Mouse (Mus musculus) 3134 (cell line): Measurements from ENCODE around the gene Cypt14.
"Not testable (repeated sequence)": the region's sequence is repeated elsewhere in the genome, so short reads cannot be mapped to it uniquely, and the experiment has no call there.

Experiments
- DNase-seq: peaks from one replicate; pipeline ENCODE4 v3.0.0-alpha.2; 2011; ENCODE audit warnings: low spot score; ENCODE audit not compliant: insufficient read length; ENCODE audit errors: extremely low read depth

Gene Cypt14

DNA sequence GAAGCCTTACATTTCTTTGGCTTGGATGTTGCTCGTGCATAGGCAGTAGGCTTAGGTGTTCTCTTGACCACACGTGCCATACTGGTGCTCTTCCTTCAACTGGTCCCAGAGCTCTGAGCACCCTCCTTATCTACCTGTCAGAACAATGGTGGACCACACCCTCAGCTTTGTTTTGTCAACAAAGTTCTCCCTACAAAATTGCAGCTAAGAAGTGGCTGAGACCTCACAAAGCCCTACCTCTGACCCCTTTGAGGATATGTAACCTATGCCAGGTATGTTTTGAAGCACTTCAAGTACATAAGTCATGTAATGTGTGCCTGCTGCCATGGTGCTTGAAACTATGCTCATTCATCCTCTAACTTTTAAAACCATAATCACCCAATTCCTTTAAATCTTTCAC lies at the start of gene Cypt14:
Gene Cypt14 (minus strand): TSS at position 101 of the 400 bp plus-strand sequence.
- not testable (repeated sequence) for DNase-seq
